Mouse (Mus musculus) B cell, adult 67 days (primary cell): ENCODE results near the gene Trip11. TPM values are rescaled to one million over a fixed set of nuclear protein-coding genes. Genes with fewer than 3 reads are reported as not detected.

Source experiments
- total RNA-seq, 2 experiments: library from RNA; stranded (reverse); gene quantifications; 4 replicates each; pipeline ENCODE4 v1.2.4; 2023

Trip11 gene
- total RNA-seq = 10 to 100 TPM; 58.9 to 67.8 TPM

GRCm38 (mm10) chr12:101912626-101913490 lies at the start of gene Trip11:
Gene Trip11 (minus strand): TSS chr12:101913267.

GRCm38 (mm10) chr12:101957942-101958544 lies 45.0 kb upstream of the Trip11 start, which contains the start of gene Atxn3:
Gene Atxn3 (minus strand): TSS chr12:101958246.

GRCm38 (mm10) chr12:101818608-101819370 lies 94.3 kb downstream of the Trip11 start, which contains the start of gene Fbln5:
Gene Fbln5 (minus strand): TSS chr12:101819055.

Other genes with a start within 250 kb of the Trip11 start
- gene Tc2n, start 194.7 kb downstream of the Trip11 start, total RNA-seq = not detected
- not detected for gene Fbln5, start 94.2 kb downstream of the Trip11 start, total RNA-seq
- 10 to 100 TPM; 25.3 to 31.5 TPM for gene Atxn3, start 45.0 kb upstream of the Trip11 start, total RNA-seq
- 10 to 100 TPM; 40.5 to 41.0 TPM for gene Cpsf2, start 62.7 kb upstream of the Trip11 start, total RNA-seq
- gene Slc24a4, start 215.5 kb upstream of the Trip11 start, total RNA-seq = not detected